17 mouse cellular contexts compared by ENCODE assay signal in the genomic region with DNA sequence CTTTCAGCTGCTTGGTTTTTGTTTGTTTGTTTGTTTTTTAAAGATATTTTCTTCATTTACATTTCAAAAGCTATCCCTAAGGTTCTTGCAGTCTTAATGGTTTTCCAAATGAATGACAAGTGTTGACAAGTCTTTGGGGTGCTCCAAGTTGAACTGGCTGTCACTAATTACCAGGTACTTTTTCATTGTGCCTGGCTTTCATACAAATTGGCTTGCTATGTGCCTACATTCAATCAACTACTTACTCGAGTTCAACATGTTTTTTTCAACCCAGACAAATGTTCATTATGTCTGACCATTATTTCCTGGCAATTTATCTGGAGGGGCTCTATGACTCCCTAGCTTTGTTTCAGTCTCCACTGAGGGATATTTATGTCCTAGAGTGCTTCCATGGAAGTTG.
"Had no signal": no experiment of that assay in that cellular context is flagged by ENCODE, and none has a peak within 500 bp of the region (broad histone marks: within the 10 kb centered on the region; RNA-seq: fewer than 3 reads in every experiment).

No protein-coding gene starts in this region.

- H3K4me2 ChIP-seq: lung, embryonic 15.5 days; midbrain, embryonic 11.5 days; midbrain, embryonic 13.5 days; midbrain, embryonic 15.5 days; neural tube, embryonic 12.5 days; stomach, embryonic 15.5 days had no signal

- H3K4me3 ChIP-seq: lung, embryonic 15.5 days; megakaryocyte, embryonic 14.5 days; midbrain, embryonic 13.5 days; midbrain, embryonic 15.5 days; neural tube, embryonic 12.5 days; stomach, embryonic 15.5 days had no signal

- H3K9me3 ChIP-seq: lung, embryonic 15.5 days; megakaryocyte, embryonic 14.5 days; midbrain, embryonic 13.5 days; midbrain, embryonic 15.5 days; neural tube, embryonic 12.5 days; stomach, embryonic 15.5 days had no signal

- ATAC-seq: lung, postnatal 0 days; midbrain, embryonic 13.5 days; midbrain, embryonic 15.5 days had no signal

- H3K4me1 ChIP-seq: lung, embryonic 15.5 days; megakaryocyte, embryonic 14.5 days; midbrain, embryonic 13.5 days; midbrain, embryonic 15.5 days; neural tube, embryonic 12.5 days; stomach, embryonic 15.5 days had no signal

- H3K9ac ChIP-seq: lung, embryonic 15.5 days; midbrain, embryonic 13.5 days; midbrain, embryonic 15.5 days; neural tube, embryonic 12.5 days; stomach, embryonic 15.5 days had no signal

- H3K27me3 ChIP-seq: lung, embryonic 15.5 days; megakaryocyte, embryonic 14.5 days; midbrain, embryonic 13.5 days; midbrain, embryonic 15.5 days; neural tube, embryonic 12.5 days; stomach, embryonic 15.5 days had no signal

- H3K36me3 ChIP-seq: lung, embryonic 15.5 days; midbrain, embryonic 13.5 days; midbrain, embryonic 15.5 days; neural tube, embryonic 12.5 days; stomach, embryonic 15.5 days had no signal

- DNase-seq: lung, adult 2 months; lung, postnatal 14 days; lung, postnatal 36 days; right cerebral cortex, postnatal 14 days; thymus, adult 2 months; thymus, postnatal 25 days; thymus, postnatal 4 days had no signal

- H3K27ac ChIP-seq: lung, embryonic 15.5 days; macrophage; midbrain, embryonic 13.5 days; midbrain, embryonic 15.5 days; neural tube, embryonic 12.5 days; stomach, embryonic 15.5 days; stomach, postnatal 0 days had no signal
